Mouse (Mus musculus): ENCODE measurements around the gene 4931406P16Rik. TPM values are rescaled to one million over a fixed set of nuclear protein-coding genes. Genes with fewer than 3 reads are reported as not detected.

The 4931406P16Rik gene
- polyA plus RNA-seq, 1 experiment = 15.8 TPM

- H3K4me1 ChIP-seq (ENCODE audit: control insufficient read depth, insufficient read depth, insufficient read length, low read length) = peaks cover 2% of the 10 kb centered on the region; the same call in 1 of the 2 replicates
- peaks cover 27% of the 10 kb centered on the region for H3K36me3 ChIP-seq (ENCODE audit: control insufficient read depth, insufficient read depth, low read length)
- 84% methylated on average over 5 of the region's 5 CpGs for WGBS
- H3K27me3 ChIP-seq (ENCODE audit: control insufficient read depth, insufficient read depth, low read length) = no peaks in the 10 kb centered on the region
- H3K4me3 ChIP-seq (ENCODE audit: low read depth, low read length) = no peak overlapping the region
- no peak for TF ChIP-seq CTCF (IDR thresholded peaks at IDR 0.05; ENCODE audit: extremely low read depth, insufficient read length, insufficient replicate concordance, low read depth, low read length)
- no peak for TF ChIP-seq POLR2A (IDR thresholded peaks at IDR 0.05; ENCODE audit: low read depth, low read length)
- H3K27ac ChIP-seq (ENCODE audit: insufficient read depth, low read depth, low read length) = no peak overlapping the region
These were observed 77.7 kb downstream of the 4931406P16Rik start for GRCm38 (mm10) chr7:34235602-34236001.

GRCm38 (mm10) chr7:34234610-34235561, 78.5 kb downstream of the 4931406P16Rik start:
- H3K4me1 ChIP-seq (ENCODE audit: control insufficient read depth, insufficient read depth, insufficient read length, low read length) = peaks cover 2% of the 10 kb centered on the region; the same call in 1 of the 2 replicates
- H3K27ac ChIP-seq (ENCODE audit: insufficient read depth, low read depth, low read length) = peak overlapping the region; percentile 38
- TF ChIP-seq CTCF (IDR thresholded peaks at IDR 0.05; ENCODE audit: extremely low read depth, insufficient read length, insufficient replicate concordance, low read depth, low read length) = no peak
- no peak for TF ChIP-seq POLR2A (IDR thresholded peaks at IDR 0.05; ENCODE audit: low read depth, low read length)
- WGBS = 2% methylated on average over 17 of the region's 17 CpGs
- peak overlapping the region; percentile 65 for H3K4me3 ChIP-seq (ENCODE audit: low read depth, low read length)
- peaks cover 22% of the 10 kb centered on the region for H3K36me3 ChIP-seq (ENCODE audit: control insufficient read depth, insufficient read depth, low read length)
- no peaks in the 10 kb centered on the region for H3K27me3 ChIP-seq (ENCODE audit: control insufficient read depth, insufficient read depth, low read length)

- Histone ChIP-seq H3K27me3 (ENCODE audit: control insufficient read depth, insufficient read depth, low read length) (no peaks in the 10 kb centered on the region), H3K36me3 (ENCODE audit: control insufficient read depth, insufficient read depth, low read length) (peaks cover 15% of the 10 kb centered on the region), H3K4me3 (ENCODE audit: low read depth, low read length) (peak overlapping the region; percentile 65), H3K27ac (ENCODE audit: insufficient read depth, low read depth, low read length) (peak overlapping the region; percentile 89), H3K4me1 (ENCODE audit: control insufficient read depth, insufficient read depth, insufficient read length, low read length) (peaks cover 2% of the 10 kb centered on the region; the same call in 1 of the 2 replicates)
- TF ChIP-seq POLR2A (IDR thresholded peaks at IDR 0.05; ENCODE audit: low read depth, low read length) = peak; percentile 53; the same call in 1 of the 2 replicates
- TF ChIP-seq CTCF (IDR thresholded peaks at IDR 0.05; ENCODE audit: extremely low read depth, insufficient read length, insufficient replicate concordance, low read depth, low read length) = no peak
- WGBS = under 1% methylated on average over 46 of the region's 46 CpGs
These were observed 79.3 kb downstream of the 4931406P16Rik start for GRCm38 (mm10) chr7:34233909-34234609.

DNA sequence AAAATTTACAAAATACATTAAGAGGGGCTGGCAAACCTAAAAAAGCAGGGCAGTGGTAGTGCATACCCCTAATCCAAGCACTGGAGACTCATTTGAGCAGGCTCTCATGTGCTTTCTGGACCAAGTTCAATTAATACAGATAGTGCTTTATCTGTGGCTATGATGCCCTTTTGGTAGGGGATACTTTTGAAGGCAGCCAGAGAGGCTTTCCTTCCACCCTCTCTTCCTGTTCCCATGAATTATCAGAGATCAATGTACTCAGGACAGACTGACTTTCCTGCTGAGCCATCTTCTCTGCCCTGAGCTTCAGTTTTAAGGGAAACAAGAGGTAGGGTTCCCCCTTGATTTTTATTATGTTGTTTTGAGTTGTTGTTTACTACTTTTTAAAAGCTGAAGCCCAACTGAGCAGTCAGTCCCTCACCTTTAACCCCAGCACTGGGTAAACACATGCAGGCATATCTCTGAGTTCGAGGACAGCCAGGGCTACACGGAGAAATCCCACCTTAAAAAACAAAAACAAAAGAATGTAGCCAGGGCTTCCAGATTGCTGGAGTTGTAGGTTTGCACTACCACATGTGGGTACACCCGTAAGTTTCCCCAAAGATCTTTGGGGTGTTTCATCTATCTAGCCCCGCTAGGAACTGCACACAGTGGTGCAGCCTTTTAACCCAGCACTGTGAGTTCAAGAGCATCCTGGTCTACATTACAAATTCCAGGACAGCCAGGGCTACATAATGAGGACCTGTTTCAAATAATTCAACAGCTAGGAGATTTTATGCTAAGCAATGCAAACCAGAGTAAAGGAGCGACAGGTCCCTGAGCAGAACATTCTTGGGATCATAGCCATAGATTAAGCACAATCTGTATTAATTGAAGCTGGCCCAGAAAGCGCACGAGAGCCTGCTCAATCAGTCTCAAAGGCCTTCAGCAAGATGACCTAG, 80.3 kb downstream of the 4931406P16Rik start:
- peaks cover 5% of the 10 kb centered on the region for H3K4me1 ChIP-seq (ENCODE audit: control insufficient read depth, insufficient read depth, insufficient read length, low read length)
- H3K27me3 ChIP-seq (ENCODE audit: control insufficient read depth, insufficient read depth, low read length) = no peaks in the 10 kb centered on the region
- H3K36me3 ChIP-seq (ENCODE audit: control insufficient read depth, insufficient read depth, low read length) = peaks cover 9% of the 10 kb centered on the region
- H3K27ac ChIP-seq (ENCODE audit: insufficient read depth, low read depth, low read length) = peak overlapping the region; percentile 89
- peak overlapping the region; percentile 65 for H3K4me3 ChIP-seq (ENCODE audit: low read depth, low read length)
- TF ChIP-seq POLR2A (IDR thresholded peaks at IDR 0.05; ENCODE audit: low read depth, low read length) (no peak), CTCF (IDR thresholded peaks at IDR 0.05; ENCODE audit: extremely low read depth, insufficient read length, insufficient replicate concordance, low read depth, low read length) (no peak)
- 48% methylated on average over 7 of the region's 7 CpGs for WGBS

GRCm38 (mm10) chr7:34230116-34230515, 83.2 kb downstream of the 4931406P16Rik start, which contains the start of gene Gpi1:
Gene Gpi1 (minus strand): TSS chr7:34230336.
- Histone ChIP-seq H3K27ac (ENCODE audit: insufficient read depth, low read depth, low read length) (peak within 1 kb of the TSS; percentile 81), H3K27me3 (ENCODE audit: control insufficient read depth, insufficient read depth, low read length) (no peaks in the 10 kb centered on the region), H3K4me3 (ENCODE audit: low read depth, low read length) (peak within 1 kb of the TSS; percentile 73), H3K4me1 (ENCODE audit: control insufficient read depth, insufficient read depth, insufficient read length, low read length) (peaks cover 30% of the 10 kb centered on the region), H3K36me3 (ENCODE audit: control insufficient read depth, insufficient read depth, low read length) (peaks cover 29% of the 10 kb centered on the region)
- under 1% methylated on average over 39 of the region's 39 CpGs for WGBS
- TF ChIP-seq CTCF (IDR thresholded peaks at IDR 0.05; ENCODE audit: extremely low read depth, insufficient read length, insufficient replicate concordance, low read depth, low read length) (peak; percentile 53; the same call in 1 of the 2 replicates), POLR2A (IDR thresholded peaks at IDR 0.05; ENCODE audit: low read depth, low read length) (peak; percentile 90)

DNA sequence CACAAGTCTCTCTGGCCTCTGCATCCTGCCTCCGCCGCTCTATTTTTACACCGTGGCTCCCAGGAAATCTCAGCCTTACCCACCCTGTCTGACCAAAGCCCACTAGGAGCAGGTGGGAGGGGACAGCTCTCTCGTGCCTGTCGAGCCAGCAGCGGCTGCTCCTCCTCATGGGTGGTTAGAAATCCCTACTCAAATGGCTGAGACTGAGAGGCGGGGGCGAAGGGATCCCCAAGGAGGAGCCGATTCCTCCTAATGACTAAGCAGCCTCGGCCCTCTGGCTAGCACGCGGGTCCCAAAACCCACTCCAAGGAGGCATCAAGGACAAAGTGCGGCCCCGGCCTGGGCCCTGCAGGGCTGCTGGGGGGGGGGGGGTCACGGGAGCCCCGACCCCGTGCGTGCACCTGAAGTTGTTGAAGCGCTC, 83.7 kb downstream of the 4931406P16Rik start:
- under 1% methylated on average over 19 of the region's 19 CpGs for WGBS
- Histone ChIP-seq H3K36me3 (ENCODE audit: control insufficient read depth, insufficient read depth, low read length) (peaks cover 33% of the 10 kb centered on the region), H3K27ac (ENCODE audit: insufficient read depth, low read depth, low read length) (peak overlapping the region; percentile 81), H3K4me3 (ENCODE audit: low read depth, low read length) (peak overlapping the region; percentile 73), H3K4me1 (ENCODE audit: control insufficient read depth, insufficient read depth, insufficient read length, low read length) (peaks cover 28% of the 10 kb centered on the region), H3K27me3 (ENCODE audit: control insufficient read depth, insufficient read depth, low read length) (no peaks in the 10 kb centered on the region)
- TF ChIP-seq POLR2A (IDR thresholded peaks at IDR 0.05; ENCODE audit: low read depth, low read length) (no peak), CTCF (IDR thresholded peaks at IDR 0.05; ENCODE audit: extremely low read depth, insufficient read length, insufficient replicate concordance, low read depth, low read length) (no peak)

Measured in small intestine, adult 2 months (tissue).